Mouse (Mus musculus): Measurements from ENCODE around the gene Hdac9. TPM values are rescaled to one million over a fixed set of nuclear protein-coding genes. Genes with fewer than 3 reads are reported as not detected.

Gene Hdac9
- total RNA-seq, 2 experiments from 2014 or later = 39.4 to 40.6 TPM

DNA sequence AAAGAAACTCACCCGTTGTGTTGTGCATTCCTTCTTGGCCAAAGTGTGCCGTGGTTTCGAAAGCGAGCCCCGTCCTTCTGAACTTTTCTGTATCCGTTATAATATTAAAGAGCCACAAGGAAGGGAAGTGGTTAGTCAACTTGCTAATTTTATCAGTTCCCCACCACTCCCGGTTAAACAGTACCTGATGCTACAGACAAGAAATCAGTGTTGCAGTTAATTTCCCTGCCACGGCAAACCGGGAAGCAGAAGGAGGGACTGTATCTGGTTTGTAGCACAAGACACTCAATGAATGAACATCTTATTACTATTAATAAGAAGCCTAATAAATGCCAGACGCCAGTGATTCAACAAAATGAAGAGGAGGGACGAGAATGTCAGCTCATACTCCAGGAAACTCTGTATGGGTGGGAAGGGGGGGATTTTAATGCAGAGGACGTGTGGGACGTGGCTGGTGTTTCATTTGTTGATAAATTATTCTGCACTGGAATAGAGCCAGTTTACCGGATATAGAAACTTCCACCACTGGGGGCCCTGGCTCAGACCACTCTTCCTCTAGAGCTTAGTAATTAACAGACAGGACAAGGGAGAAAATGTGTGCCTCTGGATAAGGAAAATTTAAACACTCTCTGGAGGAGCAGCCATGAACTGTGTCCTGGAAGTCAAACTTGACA is 202.5 kb downstream of the Hdac9 start:
- DNase-seq (ENCODE audit: low spot score in 2 of 2) = no peak

DNA sequence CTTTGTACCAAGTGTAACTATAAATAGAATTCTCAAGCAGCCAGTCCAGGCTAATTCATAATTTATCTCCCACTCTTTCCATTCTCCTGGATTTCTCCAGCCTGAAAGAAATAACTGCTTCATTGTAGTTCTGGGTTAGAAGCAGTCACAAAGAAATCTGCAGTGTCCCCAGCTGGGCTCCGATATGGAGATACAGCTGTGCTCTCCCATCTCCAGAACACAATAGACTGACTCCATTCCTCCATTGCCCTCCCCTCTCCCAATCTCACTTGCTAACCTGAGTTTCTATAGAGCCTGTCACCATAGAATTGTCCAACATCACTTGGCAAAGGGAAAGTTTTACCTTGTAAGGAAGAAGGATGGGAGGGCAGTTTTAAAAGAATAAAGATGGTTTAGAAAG is 218.9 kb downstream of the Hdac9 start:
- DNase-seq (ENCODE audit: low spot score in 2 of 2) = no peak

DNA sequence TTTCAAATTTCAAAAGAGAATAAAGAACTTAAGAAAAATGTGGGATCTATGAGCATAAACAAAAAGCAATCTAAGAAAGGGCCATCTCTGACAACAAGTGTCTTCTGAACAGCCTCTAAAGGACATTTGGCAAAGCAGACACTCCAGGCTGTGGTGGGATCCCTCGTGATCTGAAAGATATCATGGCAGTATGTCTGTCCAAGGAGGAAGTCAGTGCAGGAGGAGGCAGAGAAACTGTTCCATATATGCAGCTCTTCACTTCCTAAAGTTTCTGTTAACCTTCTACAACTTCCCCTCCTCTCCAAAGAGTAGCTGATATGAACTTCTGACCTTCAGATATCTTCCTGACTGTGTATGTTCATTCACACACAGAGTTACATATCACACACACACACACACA is 220.2 kb downstream of the Hdac9 start:
- no peak for DNase-seq (ENCODE audit: low spot score in 2 of 2)

DNA sequence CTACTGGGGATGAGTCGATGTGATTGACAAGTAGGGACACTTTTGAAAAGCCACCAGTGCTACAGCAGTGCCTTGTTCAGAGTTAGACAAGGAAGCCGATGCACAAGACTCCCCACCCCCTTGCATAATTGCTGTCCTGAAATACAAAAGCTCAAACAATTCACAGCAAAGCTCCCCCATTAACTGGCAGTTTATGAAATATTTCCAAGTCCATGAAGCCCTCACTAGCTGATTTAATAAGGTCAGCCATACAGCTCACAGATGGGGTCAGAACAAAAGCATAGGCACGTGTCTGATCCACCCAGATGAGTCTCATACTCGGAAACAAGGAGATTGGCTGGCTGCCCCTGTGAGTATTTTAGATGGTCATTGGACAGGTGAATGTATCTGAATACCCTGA is 228.0 kb downstream of the Hdac9 start:
- no peak for DNase-seq (ENCODE audit: low spot score in 2 of 2)

DNA sequence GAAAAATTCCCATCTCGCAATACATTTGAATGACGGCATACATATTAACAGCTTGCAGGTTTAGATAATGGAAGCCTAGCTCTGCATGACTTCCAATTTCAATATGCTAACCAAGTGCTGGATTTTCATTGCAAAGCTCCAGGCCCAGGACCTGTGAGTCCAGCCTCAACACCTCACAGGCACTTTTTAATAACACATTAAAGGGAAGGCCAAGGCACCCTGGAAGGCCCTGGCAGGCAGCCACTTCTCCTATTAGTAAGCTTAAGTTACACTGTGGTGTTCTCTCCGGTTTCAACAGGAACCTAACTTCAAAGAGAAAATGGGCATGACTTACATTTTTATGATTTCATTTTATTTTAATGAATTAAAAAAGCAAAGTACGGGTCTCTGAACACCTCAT is 233.5 kb downstream of the Hdac9 start:
- DNase-seq (ENCODE audit: low spot score in 2 of 2) = no peak

DNA sequence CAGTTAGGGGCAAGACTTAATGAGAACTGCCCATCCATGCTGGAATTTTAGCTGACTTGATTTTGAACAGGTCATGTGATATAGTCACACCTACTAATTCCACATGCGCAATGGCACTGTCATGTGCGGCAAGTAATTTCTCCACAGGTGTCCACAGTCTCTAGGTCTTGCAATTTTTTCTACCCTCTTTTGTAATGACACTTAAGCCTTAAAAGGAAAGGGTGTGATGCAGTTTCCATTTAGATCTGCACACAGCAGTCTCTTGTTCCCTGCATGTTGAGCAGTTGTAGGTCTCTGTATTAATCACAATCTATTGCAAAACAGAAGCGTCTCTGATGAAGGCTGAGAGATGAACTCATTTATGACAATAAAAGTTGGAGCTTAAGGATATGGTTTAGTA is 234.2 kb downstream of the Hdac9 start:
- no peak for DNase-seq (ENCODE audit: low spot score in 2 of 2)

DNA sequence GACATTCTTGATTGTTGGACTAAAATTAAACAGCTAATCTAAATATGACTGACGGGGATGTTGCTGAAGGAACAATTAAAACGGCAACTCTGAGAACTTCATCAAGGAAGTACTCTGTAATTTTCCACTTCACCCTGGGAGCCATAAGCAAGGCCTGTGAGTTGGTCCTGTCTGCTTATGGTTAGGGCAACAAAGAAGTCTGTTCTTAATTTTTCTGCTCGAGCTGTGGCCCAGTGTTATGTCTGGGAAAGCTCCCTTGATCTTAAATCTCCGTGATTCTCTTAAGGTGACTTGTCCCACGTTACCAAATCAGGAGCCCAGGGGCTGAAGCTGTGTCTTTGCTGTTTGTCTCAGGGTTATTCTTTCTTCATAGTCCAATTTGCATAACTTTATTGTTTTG is 236.3 kb downstream of the Hdac9 start:
- DNase-seq (ENCODE audit: low spot score in 2 of 2) = no peak

DNA sequence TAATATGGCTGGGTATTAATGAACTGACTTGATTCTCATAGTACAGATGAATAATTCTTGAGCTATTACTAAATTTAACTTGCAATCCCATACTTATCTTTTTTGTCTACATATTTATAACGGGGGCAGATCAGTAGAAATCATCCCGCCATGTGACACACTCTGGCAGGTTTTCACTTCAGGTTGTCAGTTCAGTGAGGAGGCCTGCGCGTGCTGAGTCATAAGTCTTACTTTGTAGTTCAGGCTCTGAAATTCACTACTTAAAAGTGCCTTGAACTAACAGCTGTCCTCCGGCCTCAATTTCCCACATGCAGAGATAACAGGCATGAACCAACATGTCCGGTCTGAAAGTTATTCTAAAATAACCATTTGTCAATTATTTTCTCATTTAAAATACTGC is 239.8 kb downstream of the Hdac9 start:
- no peak for DNase-seq (ENCODE audit: low spot score in 2 of 2)

DNA sequence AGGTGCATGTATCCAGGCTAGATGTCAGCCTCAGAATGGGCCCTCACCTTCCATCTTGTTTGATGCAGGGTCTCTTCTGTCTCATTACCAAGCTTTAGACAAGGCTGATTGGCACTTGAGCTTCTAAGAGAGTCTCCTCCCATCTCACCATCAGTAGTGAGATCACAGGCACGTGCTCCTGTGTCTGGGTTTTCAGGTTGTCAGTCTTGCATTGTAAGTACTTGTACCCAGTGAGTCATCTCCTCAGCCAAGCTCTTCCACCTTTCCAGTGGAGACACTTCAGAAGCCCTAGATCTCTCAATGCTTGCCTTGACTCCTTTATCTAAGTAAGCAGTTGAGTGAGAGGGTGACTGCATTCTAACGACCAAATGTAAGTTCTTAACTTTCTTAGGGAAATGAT is 242.7 kb downstream of the Hdac9 start:
- no peak for DNase-seq (ENCODE audit: low spot score in 2 of 2)

DNA sequence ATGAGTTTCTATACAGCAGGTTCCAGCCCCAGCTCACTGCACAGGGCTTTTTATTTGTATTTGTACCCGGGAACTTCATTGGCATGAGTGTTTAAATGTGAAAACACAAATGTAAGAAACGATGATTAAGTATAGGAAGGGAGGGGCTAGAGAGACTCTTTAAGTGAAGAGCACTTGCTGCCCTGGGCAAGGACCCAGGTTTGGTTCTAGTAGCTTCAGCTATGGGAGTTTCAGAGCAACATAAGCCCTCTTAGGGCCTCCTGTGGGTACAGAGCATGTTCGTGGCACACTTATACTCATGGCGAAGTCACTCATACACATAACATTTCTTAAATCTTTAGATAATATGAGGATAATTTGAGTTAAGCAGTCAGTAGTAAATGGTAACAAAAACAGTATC is 243.4 kb downstream of the Hdac9 start:
- DNase-seq (ENCODE audit: low spot score in 2 of 2) = no peak

DNA sequence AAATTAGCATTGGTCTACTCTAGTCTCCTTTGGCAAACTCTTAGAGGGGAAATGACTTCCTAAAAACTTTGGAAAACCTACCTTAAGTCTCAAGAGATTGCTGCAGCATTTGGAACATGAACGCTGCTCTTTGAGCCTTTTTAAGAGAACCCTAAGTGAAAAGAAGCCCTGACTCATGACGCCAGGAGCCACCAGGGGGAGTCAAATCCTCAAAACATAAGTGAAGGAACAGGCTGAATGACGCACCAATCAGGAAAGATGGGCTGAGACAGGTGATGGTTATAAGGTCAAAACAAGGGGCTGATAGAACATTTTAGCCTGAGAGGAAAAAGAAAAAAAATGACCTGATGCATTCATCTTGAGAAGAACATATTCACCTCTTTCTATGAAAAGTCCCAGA is 252.1 kb downstream of the Hdac9 start:
- peak; percentile 63 to 92 for DNase-seq (ENCODE audit: low spot score in 2 of 2)

DNA sequence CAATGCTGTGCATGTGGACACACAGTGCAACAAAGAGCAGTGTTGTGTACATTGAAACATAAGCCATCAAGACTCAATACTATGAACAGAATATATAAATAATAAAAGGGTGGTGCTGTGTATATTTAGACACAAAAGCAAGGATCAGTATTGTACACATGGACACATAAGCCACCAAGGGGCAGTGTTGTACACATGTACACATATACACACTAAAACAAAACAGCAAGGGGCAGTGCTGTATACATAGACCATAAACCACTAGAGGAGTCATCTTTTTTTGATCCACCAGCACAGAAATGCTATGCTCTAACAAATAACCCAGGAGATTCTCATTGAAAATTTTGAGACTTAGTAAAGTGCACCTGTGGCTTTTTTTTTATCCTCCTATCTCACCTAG is 255.5 kb downstream of the Hdac9 start:
- DNase-seq (ENCODE audit: low spot score in 2 of 2) = no peak

DNA sequence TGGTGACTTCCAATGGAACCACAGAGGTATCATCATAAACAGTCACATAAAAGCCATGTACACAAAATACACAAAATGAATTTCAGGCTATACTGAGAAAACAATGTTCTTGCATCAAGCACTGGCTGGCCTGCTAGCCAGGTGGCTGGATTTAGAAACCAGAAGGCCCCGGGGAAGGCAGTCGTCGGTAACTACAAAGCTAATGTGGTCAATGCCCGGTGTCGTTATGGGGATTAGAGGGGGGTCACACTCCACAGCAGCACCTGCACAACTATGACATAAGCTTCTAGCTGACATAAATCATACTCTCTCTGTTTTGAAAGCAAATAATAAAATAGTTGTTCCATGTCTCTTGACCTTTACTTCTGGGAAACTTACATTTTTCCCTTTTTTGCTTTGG is 256.9 kb downstream of the Hdac9 start:
- DNase-seq (ENCODE audit: low spot score in 2 of 2) = no peak

DNA sequence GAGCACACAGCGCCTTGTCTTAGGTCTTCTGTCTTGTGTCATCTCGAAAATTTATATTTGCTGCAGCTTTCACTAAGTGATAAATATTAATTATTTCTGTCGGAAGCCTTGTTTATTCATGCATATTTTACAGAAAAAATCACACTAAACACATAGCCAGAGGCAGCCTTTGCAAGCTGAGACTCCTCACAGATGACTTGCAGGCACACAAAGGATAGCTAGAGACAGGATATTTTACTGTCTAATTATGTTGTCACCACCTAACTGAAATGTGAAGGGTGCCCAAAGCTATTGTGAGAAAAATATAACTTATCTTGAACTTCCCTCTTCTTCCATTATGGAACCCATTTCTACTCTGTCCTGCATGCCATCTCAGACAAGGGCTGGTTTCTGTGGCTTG is 258.3 kb downstream of the Hdac9 start:
- no peak for DNase-seq (ENCODE audit: low spot score in 2 of 2)

DNA sequence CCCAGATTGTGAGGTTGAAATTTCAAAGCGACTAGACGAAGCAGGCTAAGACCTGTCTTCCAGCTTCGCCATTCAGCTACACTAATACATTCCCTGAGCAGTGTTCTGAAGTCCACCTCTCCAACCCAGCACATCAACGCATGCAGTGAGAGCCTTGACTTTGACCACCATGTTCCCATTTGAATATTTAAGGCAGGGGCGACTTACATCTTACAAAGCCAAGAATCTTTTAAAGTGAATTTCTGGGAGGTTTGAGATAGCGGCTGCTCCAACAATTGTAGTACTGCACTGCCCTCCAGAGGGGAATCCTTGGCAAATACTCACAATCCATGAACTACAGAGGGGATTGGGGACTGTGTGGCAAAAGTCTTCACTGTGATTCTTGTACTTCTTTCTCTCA is 258.8 kb downstream of the Hdac9 start:
- peak; percentile 44 to 76 for DNase-seq (ENCODE audit: low spot score in 2 of 2)

DNA sequence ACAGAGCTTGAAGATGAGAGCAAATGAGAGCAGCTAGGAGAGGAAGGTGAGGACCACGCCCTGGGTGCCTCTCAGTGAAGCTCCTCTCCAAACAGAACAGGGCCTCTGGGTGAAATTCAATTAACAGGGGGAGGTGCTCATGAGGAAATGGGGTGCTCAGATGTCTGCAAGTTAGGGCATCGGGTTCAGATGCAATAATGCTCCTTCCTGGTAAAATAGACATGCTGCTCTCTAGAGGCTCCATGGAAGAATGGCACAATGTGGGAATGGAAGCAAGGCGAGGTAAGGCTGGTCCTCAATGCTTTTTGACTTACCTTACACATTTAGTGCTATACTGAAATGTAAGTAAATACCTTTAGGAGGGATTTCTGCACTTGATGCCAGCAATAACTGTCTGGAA is 263.3 kb downstream of the Hdac9 start:
- peak in 1 of 2 experiments; percentile 34 for DNase-seq (ENCODE audit: low spot score in 2 of 2)

DNA sequence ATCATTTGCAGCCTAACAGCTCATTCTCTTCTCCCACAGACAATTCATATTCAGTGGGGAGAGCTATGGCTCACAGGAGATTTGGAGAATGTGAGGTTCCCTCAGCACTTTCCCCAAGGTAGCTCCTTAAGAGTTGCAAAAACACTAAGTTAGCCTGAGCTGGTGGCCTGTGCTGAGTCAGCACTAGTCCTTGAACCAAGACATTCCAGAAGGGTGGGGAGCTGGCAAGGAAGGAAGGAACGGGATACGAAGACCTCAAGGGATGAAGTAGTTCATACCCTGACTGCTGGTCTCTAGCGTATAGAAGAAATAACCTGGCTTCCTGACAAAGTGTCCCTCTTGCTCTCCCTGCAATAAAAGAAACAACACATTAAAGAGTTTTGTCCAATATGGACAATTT is 268.1 kb downstream of the Hdac9 start:
- no peak for DNase-seq (ENCODE audit: low spot score in 2 of 2)

DNA sequence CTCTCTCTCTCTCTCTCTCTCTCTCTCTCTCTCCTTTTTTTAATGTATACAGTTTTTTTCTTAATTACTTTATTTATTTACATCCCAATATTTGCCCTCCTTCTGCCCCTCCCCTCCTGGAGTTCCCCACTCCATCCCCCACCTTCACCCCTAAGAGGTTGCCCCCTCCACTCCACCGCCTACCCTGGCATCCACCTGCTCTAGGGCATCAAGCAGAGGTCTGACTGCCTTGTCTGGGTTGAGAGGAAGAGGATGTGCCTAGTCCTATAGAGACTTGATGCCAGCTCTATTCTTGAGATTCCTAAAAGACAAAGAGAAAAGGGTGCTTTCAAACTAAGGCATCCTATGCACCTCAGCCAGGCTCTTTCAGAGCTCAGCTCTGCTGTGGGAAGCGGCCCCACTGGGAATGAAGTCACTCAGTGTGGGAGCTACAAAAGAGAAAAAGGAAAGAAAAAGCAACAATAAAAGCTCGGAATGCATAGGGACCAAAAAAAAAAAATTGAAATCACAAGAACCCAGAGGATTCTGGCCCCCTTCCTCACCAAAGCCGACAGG is 275.1 kb downstream of the Hdac9 start:
- no peak for DNase-seq (ENCODE audit: low spot score in 2 of 2)

DNA sequence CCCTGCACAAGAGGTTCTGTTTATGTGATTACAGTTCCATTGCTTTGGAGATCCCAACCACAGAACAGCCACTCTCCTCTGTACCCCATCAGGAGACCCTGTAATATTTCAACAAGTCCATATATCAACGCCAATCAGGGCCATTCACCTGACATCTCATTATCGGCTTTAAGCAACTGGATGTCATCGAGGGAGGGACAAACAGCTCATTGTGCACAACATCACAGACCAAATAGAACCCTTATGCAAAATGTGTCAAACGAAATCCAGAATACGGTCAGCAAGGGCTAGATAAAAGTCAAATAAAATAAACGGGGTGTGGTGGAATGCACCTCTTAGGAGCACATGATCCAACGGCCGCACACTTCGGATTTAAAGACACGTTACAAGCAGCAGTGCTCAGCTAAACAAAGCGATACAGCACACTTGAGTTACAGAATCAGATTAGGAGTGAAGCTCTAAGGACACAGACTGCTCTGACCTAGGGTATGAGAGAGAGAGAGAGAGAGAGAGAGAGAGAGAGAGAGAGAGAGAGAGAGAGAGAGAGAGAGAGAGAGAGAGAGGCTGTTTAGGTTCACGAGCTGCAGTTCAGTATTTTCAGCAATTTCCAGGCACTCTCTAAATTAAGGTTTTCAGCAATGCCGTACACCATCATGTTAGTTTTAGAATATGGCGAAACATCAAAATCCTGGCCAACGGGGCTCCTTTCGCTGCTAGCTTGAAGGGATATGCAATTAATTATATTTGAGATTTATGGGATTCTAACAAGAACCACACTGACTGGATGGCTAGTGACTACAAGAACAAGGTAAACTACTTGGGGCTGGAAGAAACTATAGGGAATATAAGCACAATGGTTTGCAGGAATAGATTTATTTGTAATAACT is 279.4 kb downstream of the Hdac9 start:
- no peak for DNase-seq (ENCODE audit: low spot score in 2 of 2)

DNA sequence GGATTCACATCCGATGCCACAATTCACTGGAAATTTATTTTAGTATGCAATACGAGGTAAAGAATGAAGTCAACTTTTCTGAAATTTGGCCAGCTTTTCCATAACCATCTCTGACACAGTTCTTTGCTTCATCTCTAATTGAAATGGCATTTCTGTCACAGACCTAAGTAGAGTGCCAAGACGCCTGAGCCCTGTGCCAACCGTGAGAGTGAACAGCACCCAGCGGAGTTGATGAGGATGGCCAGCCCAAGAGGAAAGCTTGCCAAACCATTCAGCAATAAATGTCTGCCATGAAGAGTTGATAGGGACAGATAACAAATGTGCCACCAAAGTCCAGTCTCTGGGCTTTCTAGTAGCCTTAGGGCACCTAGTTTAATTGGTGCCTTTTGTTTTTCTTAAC is 297.8 kb downstream of the Hdac9 start:
- no peak for DNase-seq (ENCODE audit: low spot score in 2 of 2)

DNA sequence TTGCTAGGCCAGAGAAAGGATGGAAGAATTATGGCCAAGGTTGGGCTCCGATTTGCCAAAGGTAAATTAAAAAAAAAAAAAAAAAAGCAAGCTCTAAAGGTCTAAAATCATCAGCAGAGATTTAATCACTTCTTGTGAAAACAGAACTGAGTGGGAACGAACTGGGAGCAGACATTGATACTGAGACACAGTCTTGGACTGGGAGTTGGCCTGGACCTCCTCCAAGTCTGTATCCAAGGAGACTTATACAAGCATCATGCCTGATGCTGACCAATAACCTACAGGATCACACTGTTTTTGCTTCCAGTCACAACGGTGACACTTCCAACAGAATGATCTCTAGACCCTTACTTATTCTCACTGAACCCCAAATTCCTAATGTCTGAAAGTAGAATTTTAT is 298.6 kb downstream of the Hdac9 start:
- DNase-seq (ENCODE audit: low spot score in 2 of 2) = no peak

DNA sequence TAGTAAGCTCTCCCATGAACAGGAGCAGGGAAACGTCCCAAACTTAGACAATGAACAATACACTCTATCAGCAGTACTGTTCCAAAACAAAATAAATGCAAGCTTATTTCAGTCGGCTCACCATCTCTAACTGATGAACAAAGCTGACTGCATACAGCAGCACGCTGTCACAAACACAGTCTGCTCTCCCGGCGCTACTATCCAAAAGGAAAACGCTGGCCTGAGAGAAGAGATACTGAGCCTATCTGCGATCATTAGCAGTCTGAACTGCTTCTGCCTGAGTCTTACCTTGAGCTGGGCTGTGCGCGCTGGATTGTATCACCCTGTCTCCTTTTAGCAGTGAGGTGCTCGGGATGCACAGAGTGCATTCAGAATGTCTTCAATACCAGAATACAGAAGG is 299.1 kb downstream of the Hdac9 start:
- DNase-seq (ENCODE audit: low spot score in 2 of 2) = peak; percentile 3 to 31

DNA sequence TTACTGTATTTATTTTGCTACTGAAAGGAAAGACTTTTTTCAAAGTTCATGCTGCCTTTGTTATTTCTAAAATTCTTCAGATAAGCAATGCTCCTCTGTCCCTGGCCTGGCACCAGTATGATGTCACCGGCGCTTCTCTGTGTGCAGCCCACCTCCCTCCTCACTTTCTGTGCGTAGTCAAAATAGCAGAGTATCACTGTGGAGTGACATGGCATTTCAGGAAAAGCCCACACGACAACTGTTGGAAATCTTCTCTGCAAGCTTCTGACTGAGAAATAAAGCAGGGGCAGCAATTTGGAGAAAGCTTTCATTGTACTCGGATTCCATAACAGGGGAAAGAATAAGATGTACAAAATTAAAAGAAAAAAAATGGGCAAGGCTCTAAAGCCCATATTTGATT is 302.1 kb downstream of the Hdac9 start:
- DNase-seq (ENCODE audit: low spot score in 2 of 2) = peak; percentile 13 to 20
